Mouse (Mus musculus) liver, embryonic 15.5 days (tissue): ENCODE measurements around the gene Zbtb20. TPM values are rescaled to one million over a fixed set of nuclear protein-coding genes. Genes with fewer than 3 reads are reported as not detected.

Source experiments
- ATAC-seq: fragments of 200-750 bp; cut with Nextera tagmentation; 2 replicates; pipeline ENCODE4 v1.8.0; 2017; ENCODE audit warnings: moderate number of reproducible peaks, mild to moderate bottlenecking, moderate library complexity; ENCODE audit not compliant: insufficient read depth
- H3K27ac ChIP-seq: fragments of 300-500 bp; sonication (generic); replicated peaks from 2 replicates; pipeline ENCODE4 v1.5.1; 2015; ENCODE audit warnings: mild to moderate bottlenecking, inconsistent platforms
- H3K27me3 ChIP-seq: fragments of 300-500 bp; sonication (generic); 2 replicates; pipeline ENCODE4 v1.6.1; 2015; ENCODE audit warnings: mild to moderate bottlenecking, inconsistent platforms
- H3K36me3 ChIP-seq: fragments of 300-500 bp; sonication (generic); replicated peaks from 2 replicates; pipeline ENCODE4 v1.6.1; 2015; ENCODE audit warnings: moderate library complexity, mild to moderate bottlenecking, inconsistent platforms
- H3K4me1 ChIP-seq: fragments of 300-500 bp; sonication (generic); replicated peaks from 2 replicates; pipeline ENCODE4 v1.6.1; 2015; ENCODE audit warnings: inconsistent platforms
- H3K4me2 ChIP-seq: fragments of 300-500 bp; sonication (generic); 2 replicates; pipeline ENCODE4 v1.6.1; 2015; ENCODE audit warnings: moderate library complexity, mild to moderate bottlenecking, inconsistent platforms
- H3K4me3 ChIP-seq: fragments of 300-500 bp; sonication (generic); replicated peaks from 2 replicates; pipeline ENCODE4 v1.5.1; 2015; ENCODE audit warnings: mild to moderate bottlenecking, inconsistent platforms
- H3K9ac ChIP-seq: fragments of 300-500 bp; sonication (generic); 2 replicates; pipeline ENCODE4 v1.6.1; 2015; ENCODE audit warnings: moderate library complexity, mild to moderate bottlenecking, inconsistent platforms
- H3K9me3 ChIP-seq: fragments of 300-500 bp; sonication (generic); replicated peaks from 2 replicates; pipeline ENCODE4 v1.6.1; 2016; ENCODE audit warnings: inconsistent platforms
- WGBS: fragments of 180-500 bp; shearing (Covaris S2); methylation state at CpG from one replicate; pipeline ENCODE4 v1.1.7; 2015; ENCODE audit warnings: mixed read lengths; ENCODE audit not compliant: insufficient replicate concordance; 5-methylcytosine and 5-hydroxymethylcytosine counted together
- polyA plus RNA-seq: library from polyadenylated mRNA; unstranded; fragments of >200 nt; fragmentation: Nextera tagmentation; extraction: Ambion mirVana; gene quantifications from 2 replicates; pipeline ENCODE4 v1.2.1, GENCODE M21; 2015

The Zbtb20 gene
- polyA plus RNA-seq, 1 experiment from 2014 or later = 5.1 TPM

GRCm38 (mm10) chr16:43362651-43363300 lies 487.1 kb downstream of the Zbtb20 start:
- no peak overlapping the region for H3K27ac ChIP-seq

DNA sequence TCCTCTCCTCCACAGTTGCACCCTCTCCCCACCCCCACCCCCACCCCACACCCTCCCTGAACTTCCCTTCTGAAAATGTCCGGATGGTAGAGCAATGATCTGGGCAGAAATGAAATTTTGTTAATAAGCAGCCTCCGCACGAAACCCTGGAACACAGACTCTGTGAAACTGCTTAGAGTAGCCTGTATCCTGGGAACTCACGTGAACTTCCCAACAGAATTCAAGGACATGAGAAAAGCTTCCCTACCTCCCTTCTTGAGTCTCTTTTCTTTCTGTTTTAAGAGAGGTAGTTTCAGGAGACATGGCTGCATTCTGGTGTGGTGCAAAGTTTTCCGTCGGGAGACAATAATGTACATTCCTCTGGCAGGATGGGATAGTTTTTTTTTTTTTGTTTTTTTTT lies 487.6 kb downstream of the Zbtb20 start:
- no peaks in the 10 kb centered on the region for H3K36me3 ChIP-seq
- H3K4me1 ChIP-seq = no peaks in the 10 kb centered on the region
- 51% methylated on average over 6 of the region's 6 CpGs for WGBS
- no peak overlapping the region for H3K4me3 ChIP-seq
- no peak overlapping the region for H3K27ac ChIP-seq
- H3K9ac ChIP-seq = no peak overlapping the region
- H3K27me3 ChIP-seq = no peaks in the 10 kb centered on the region
- no peak overlapping the region for H3K4me2 ChIP-seq
- no peaks in the 10 kb centered on the region for H3K9me3 ChIP-seq
- ATAC-seq = no peak

More at GRCm38 (mm10) chr16:43362651-43363300, 487.1 kb downstream of the Zbtb20 start:
- no peak overlapping the region for H3K4me3 ChIP-seq
- no peaks in the 10 kb centered on the region for H3K4me1 ChIP-seq
- no peaks in the 10 kb centered on the region for H3K27me3 ChIP-seq
- H3K4me2 ChIP-seq = no peak overlapping the region
- no peak for ATAC-seq
- H3K9me3 ChIP-seq = no peaks in the 10 kb centered on the region
- no peaks in the 10 kb centered on the region for H3K36me3 ChIP-seq
- H3K9ac ChIP-seq = no peak overlapping the region
- 46% methylated on average over 9 of the region's 9 CpGs for WGBS

DNA sequence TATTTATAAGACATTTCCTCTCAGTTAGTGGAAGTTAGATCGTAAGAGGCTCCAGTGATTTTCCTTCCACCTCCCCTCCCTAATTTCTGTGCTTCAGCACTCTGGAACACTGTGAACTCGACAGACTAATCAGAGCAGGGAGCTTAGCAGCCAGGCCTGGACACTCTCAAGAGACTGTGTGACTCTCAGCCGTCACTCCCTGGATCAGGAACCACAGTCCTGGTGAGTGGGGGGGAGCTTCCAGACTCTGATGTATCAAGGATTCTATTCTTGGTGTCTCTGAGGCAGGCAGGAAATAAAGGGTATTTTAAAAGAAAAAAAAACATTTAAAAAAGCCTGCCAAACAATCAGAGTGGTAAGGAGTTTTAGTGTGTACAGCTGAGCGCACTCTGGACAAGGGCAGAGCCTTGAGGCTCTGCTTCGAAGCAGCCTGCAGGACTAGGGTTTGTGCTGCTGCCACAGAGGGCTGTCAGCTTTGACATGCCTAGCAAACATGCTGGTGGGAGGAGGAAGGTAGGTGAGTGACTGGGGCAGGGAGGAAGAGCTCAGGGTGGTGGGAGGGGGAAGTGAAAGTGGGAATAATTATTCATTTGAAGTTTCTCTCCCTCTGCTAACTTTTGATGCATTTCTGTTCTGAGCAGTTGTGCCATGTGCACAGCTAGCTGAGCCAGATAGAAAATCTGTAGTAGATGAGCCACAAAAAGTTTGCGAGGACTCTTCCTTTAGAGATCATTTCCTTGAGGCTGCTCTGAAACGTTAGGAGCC lies 488.3 kb downstream of the Zbtb20 start:
- Histone ChIP-seq H3K4me1 (no peaks in the 10 kb centered on the region), H3K36me3 (no peaks in the 10 kb centered on the region), H3K9ac (no peak overlapping the region), H3K4me3 (no peak overlapping the region), H3K27me3 (no peaks in the 10 kb centered on the region), H3K4me2 (peak overlapping the region; percentile 15; the same call in 1 of the 2 replicates), H3K27ac (no peak overlapping the region), H3K9me3 (no peaks in the 10 kb centered on the region)
- no peak for ATAC-seq
- WGBS = 20% methylated on average over 7 of the region's 7 CpGs

DNA sequence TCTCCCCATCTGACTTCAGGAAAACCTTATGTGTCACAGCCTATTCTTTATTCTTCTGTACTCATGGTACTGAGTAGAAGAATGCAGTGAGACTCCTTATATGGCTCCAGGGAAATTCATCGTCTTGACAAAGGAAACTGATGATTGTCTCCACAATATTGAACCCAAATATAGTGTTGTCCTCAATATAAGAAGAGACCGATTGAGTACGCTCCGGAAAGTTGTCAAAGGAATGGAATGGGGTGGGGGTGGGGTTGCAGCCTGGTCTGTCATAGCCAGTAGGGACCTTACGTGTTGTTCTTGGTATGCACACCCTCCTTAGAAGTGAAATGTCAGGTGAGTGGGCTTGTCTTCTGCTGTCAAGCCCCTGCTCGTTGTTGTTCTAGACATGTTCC lies 488.8 kb downstream of the Zbtb20 start:
- Histone ChIP-seq H3K4me2 (no peak overlapping the region), H3K4me3 (no peak overlapping the region), H3K27ac (no peak overlapping the region), H3K36me3 (no peaks in the 10 kb centered on the region), H3K9ac (no peak overlapping the region), H3K4me1 (no peaks in the 10 kb centered on the region), H3K27me3 (no peaks in the 10 kb centered on the region), H3K9me3 (no peaks in the 10 kb centered on the region)
- 65% methylated on average over 6 of the region's 6 CpGs for WGBS
- no peak for ATAC-seq

GRCm38 (mm10) chr16:43365277-43365676 lies 489.6 kb downstream of the Zbtb20 start:
- Histone ChIP-seq H3K36me3 (no peaks in the 10 kb centered on the region), H3K9me3 (no peaks in the 10 kb centered on the region), H3K27ac (no peak overlapping the region), H3K9ac (no peak overlapping the region), H3K27me3 (no peaks in the 10 kb centered on the region), H3K4me2 (no peak overlapping the region), H3K4me3 (no peak overlapping the region), H3K4me1 (no peaks in the 10 kb centered on the region)
- no peak for ATAC-seq
- 64% methylated on average over 3 of the region's 3 CpGs for WGBS

GRCm38 (mm10) chr16:43370496-43371020 lies 494.9 kb downstream of the Zbtb20 start:
- no peaks in the 10 kb centered on the region for H3K9me3 ChIP-seq
- no peak for ATAC-seq
- H3K4me1 ChIP-seq = no peaks in the 10 kb centered on the region
- no peak overlapping the region for H3K4me2 ChIP-seq
- no peak overlapping the region for H3K27ac ChIP-seq
- no peaks in the 10 kb centered on the region for H3K27me3 ChIP-seq
- H3K9ac ChIP-seq = no peak overlapping the region
- WGBS = 60% methylated on average over 3 of the region's 3 CpGs
- no peak overlapping the region for H3K4me3 ChIP-seq
- H3K36me3 ChIP-seq = no peaks in the 10 kb centered on the region

DNA sequence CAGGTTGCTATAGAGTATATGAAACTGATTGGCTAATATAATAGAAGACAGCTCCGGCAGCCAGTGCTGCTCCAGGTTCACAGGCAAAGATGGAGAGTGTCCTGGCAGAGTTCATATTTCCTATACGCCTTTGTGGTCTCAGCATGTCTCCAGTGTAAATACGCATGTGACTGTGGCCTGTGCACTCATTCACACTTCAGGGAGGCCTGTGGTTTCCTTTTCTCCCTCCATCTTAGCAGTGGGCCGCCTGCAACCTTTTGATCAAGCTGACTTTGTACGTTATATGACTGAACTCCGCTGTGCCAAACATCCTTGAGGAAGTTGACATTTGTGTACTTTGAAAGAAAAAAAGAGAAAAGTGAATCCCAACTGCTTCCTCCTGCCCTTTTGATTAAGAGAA lies 501.1 kb downstream of the Zbtb20 start:
- no peak overlapping the region for H3K9ac ChIP-seq
- H3K9me3 ChIP-seq = no peaks in the 10 kb centered on the region
- H3K36me3 ChIP-seq = no peaks in the 10 kb centered on the region
- no peaks in the 10 kb centered on the region for H3K27me3 ChIP-seq
- H3K4me2 ChIP-seq = no peak overlapping the region
- H3K27ac ChIP-seq = no peak overlapping the region
- no peak for ATAC-seq
- H3K4me3 ChIP-seq = no peak overlapping the region
- H3K4me1 ChIP-seq = no peaks in the 10 kb centered on the region
- WGBS = 33% methylated on average over 6 of the region's 6 CpGs

GRCm38 (mm10) chr16:43379351-43380325 lies 504.0 kb downstream of the Zbtb20 start:
- 58% methylated on average over 7 of the region's 7 CpGs for WGBS
- no peak overlapping the region for H3K4me3 ChIP-seq
- no peak overlapping the region for H3K9ac ChIP-seq
- no peaks in the 10 kb centered on the region for H3K36me3 ChIP-seq
- H3K27me3 ChIP-seq = no peaks in the 10 kb centered on the region
- no peak overlapping the region for H3K27ac ChIP-seq
- no peaks in the 10 kb centered on the region for H3K4me1 ChIP-seq
- no peaks in the 10 kb centered on the region for H3K9me3 ChIP-seq
- no peak for ATAC-seq
- H3K4me2 ChIP-seq = no peak overlapping the region

DNA sequence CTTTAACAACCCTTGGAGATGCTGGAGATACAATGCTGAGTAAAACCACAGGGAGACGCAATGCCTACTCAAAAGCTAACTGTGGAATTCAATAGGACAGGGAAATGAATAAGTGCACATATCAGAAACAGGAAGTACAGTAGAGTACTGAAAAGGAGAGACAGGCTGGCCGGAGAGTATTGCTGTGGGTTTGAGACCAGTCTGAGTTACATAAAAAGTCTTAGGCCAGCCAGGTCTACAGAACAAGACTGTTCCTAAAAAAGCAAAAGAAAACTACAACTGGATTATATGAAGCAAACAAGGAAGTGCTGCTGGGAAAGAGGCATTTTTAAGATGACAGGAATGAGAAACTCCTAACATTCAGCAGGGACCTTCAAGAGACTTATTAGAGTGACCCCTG lies 505.5 kb downstream of the Zbtb20 start:
- Histone ChIP-seq H3K9ac (no peak overlapping the region), H3K4me1 (no peaks in the 10 kb centered on the region), H3K4me2 (no peak overlapping the region), H3K27me3 (no peaks in the 10 kb centered on the region), H3K9me3 (no peaks in the 10 kb centered on the region), H3K4me3 (no peak overlapping the region), H3K36me3 (no peaks in the 10 kb centered on the region), H3K27ac (no peak overlapping the region)
- 38% methylated on average over 2 of the region's 2 CpGs for WGBS
- no peak for ATAC-seq

DNA sequence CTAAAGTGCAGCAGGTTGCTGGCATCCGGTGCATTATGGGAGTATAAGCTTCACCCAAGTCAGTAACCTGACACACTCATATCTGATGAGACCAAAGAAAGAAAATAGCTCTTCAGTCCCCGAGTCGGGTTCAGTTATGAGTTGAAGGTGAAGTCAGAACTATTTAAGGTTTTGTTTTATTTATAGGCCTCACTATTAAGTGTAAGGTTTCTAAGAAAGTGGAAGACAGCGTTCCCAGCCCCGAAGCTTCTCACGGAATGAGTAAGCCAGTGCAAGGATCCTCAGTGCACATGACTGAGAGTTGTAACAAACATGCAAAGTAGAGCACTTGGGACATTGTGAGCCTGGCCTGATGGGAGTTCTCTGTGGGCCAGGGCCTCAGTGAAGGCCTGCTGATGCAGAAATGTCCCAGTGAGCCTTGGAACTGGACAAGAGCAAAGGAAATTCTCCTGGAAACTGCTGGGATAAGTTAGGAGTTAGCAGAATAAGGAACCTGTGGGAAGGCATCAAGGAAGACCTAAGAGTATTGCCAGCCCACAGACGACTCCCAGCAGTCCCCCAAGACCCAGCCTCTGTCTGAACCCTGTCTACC lies 507.6 kb downstream of the Zbtb20 start:
- no peak for ATAC-seq
- no peaks in the 10 kb centered on the region for H3K27me3 ChIP-seq
- 56% methylated on average over 7 of the region's 7 CpGs for WGBS
- H3K9ac ChIP-seq = no peak overlapping the region
- H3K36me3 ChIP-seq = no peaks in the 10 kb centered on the region
- H3K27ac ChIP-seq = no peak overlapping the region
- no peaks in the 10 kb centered on the region for H3K4me1 ChIP-seq
- H3K4me2 ChIP-seq = no peak overlapping the region
- no peaks in the 10 kb centered on the region for H3K9me3 ChIP-seq
- H3K4me3 ChIP-seq = no peak overlapping the region
